Mouse (Mus musculus): Measurements from ENCODE around the gene Dnah8. TPM values are rescaled to one million over a fixed set of nuclear protein-coding genes. Genes with fewer than 3 reads are reported as not detected.

Dnah8 gene
- polyA plus RNA-seq, 1 experiment from 2014 or later: 1.5 TPM

GRCm38 (mm10) chr17:30840046-30840445 is 215.9 kb downstream of the Dnah8 start:
- Histone ChIP-seq H3K4me1 (ENCODE audit: control insufficient read depth, insufficient read depth, low read length) (no peaks in the 10 kb centered on the region), H3K27ac (replicated peaks; ENCODE audit: low read depth, low read length) (no peak overlapping the region), H3K4me2 (ENCODE audit: low read depth, low read length) (no peak overlapping the region), H3K9me3 (replicated peaks; ENCODE audit: control insufficient read depth, low read length) (no peaks in the 10 kb centered on the region), H3K9ac (replicated peaks; ENCODE audit: low read length) (no peak overlapping the region), H3K36me3 (replicated peaks; ENCODE audit: control insufficient read depth, insufficient read depth, low read depth, low read length) (no peaks in the 10 kb centered on the region), H3K4me3 (ENCODE audit: low read depth, low read length) (no peak overlapping the region), H3K27me3 (ENCODE audit: control insufficient read depth, insufficient read depth, low read length) (no peaks in the 10 kb centered on the region)
- 82% methylated on average over 9 of the region's 9 CpGs for WGBS
- ATAC-seq (replicated peaks; ENCODE audit: insufficient number of reproducible peaks, low FRiP score, low TSS enrichment, low read depth): no peak
- no peak for DNase-seq (ENCODE audit: low spot score)

GRCm38 (mm10) chr17:30842312-30842711 is 218.2 kb downstream of the Dnah8 start:
- DNase-seq (ENCODE audit: low spot score): no peak
- no peak for ATAC-seq (replicated peaks; ENCODE audit: insufficient number of reproducible peaks, low FRiP score, low TSS enrichment, low read depth)
- Histone ChIP-seq H3K9me3 (replicated peaks; ENCODE audit: control insufficient read depth, low read length) (no peaks in the 10 kb centered on the region), H3K27ac (replicated peaks; ENCODE audit: low read depth, low read length) (no peak overlapping the region), H3K9ac (replicated peaks; ENCODE audit: low read length) (no peak overlapping the region), H3K4me2 (ENCODE audit: low read depth, low read length) (no peak overlapping the region), H3K4me3 (ENCODE audit: low read depth, low read length) (no peak overlapping the region), H3K4me1 (ENCODE audit: control insufficient read depth, insufficient read depth, low read length) (no peaks in the 10 kb centered on the region), H3K27me3 (ENCODE audit: control insufficient read depth, insufficient read depth, low read length) (no peaks in the 10 kb centered on the region), H3K36me3 (replicated peaks; ENCODE audit: control insufficient read depth, insufficient read depth, low read depth, low read length) (no peaks in the 10 kb centered on the region)
- WGBS: 57% methylated on average over 6 of the region's 6 CpGs

- no peak for ATAC-seq (replicated peaks; ENCODE audit: insufficient number of reproducible peaks, low FRiP score, low TSS enrichment, low read depth)
- H3K4me2 ChIP-seq (ENCODE audit: low read depth, low read length): no peak overlapping the region
- H3K4me1 ChIP-seq (ENCODE audit: control insufficient read depth, insufficient read depth, low read length): no peaks in the 10 kb centered on the region
- no peaks in the 10 kb centered on the region for H3K36me3 ChIP-seq (replicated peaks; ENCODE audit: control insufficient read depth, insufficient read depth, low read depth, low read length)
- no peaks in the 10 kb centered on the region for H3K9me3 ChIP-seq (replicated peaks; ENCODE audit: control insufficient read depth, low read length)
- H3K9ac ChIP-seq (replicated peaks; ENCODE audit: low read length): no peak overlapping the region
- H3K27ac ChIP-seq (replicated peaks; ENCODE audit: low read depth, low read length): no peak overlapping the region
- H3K27me3 ChIP-seq (ENCODE audit: control insufficient read depth, insufficient read depth, low read length): no peaks in the 10 kb centered on the region
- no peak for DNase-seq (ENCODE audit: low spot score)
- 54% methylated on average over 9 of the region's 9 CpGs for WGBS
- H3K4me3 ChIP-seq (ENCODE audit: low read depth, low read length): no peak overlapping the region
These were observed 220.2 kb downstream of the Dnah8 start for GRCm38 (mm10) chr17:30844321-30844791.

- no peaks in the 10 kb centered on the region for H3K27me3 ChIP-seq (ENCODE audit: control insufficient read depth, insufficient read depth, low read length)
- DNase-seq (ENCODE audit: low spot score) (no peak), ATAC-seq (replicated peaks; ENCODE audit: insufficient number of reproducible peaks, low FRiP score, low TSS enrichment, low read depth) (no peak)
- no peak overlapping the region for H3K4me3 ChIP-seq (ENCODE audit: low read depth, low read length)
- WGBS: 85% methylated on average over 7 of the region's 7 CpGs
- no peaks in the 10 kb centered on the region for H3K4me1 ChIP-seq (ENCODE audit: control insufficient read depth, insufficient read depth, low read length)
- H3K9me3 ChIP-seq (replicated peaks; ENCODE audit: control insufficient read depth, low read length): no peaks in the 10 kb centered on the region
- H3K4me2 ChIP-seq (ENCODE audit: low read depth, low read length): no peak overlapping the region
- H3K36me3 ChIP-seq (replicated peaks; ENCODE audit: control insufficient read depth, insufficient read depth, low read depth, low read length): no peaks in the 10 kb centered on the region
- no peak overlapping the region for H3K27ac ChIP-seq (replicated peaks; ENCODE audit: low read depth, low read length)
- H3K9ac ChIP-seq (replicated peaks; ENCODE audit: low read length): no peak overlapping the region
These were observed 223.3 kb downstream of the Dnah8 start for GRCm38 (mm10) chr17:30847498-30847897.

GRCm38 (mm10) chr17:30848086-30848485 is 223.9 kb downstream of the Dnah8 start:
- H3K27me3 ChIP-seq (ENCODE audit: control insufficient read depth, insufficient read depth, low read length): no peaks in the 10 kb centered on the region
- H3K27ac ChIP-seq (replicated peaks; ENCODE audit: low read depth, low read length): no peak overlapping the region
- no peaks in the 10 kb centered on the region for H3K4me1 ChIP-seq (ENCODE audit: control insufficient read depth, insufficient read depth, low read length)
- 94% methylated on average over 5 of the region's 5 CpGs for WGBS
- no peak for ATAC-seq (replicated peaks; ENCODE audit: insufficient number of reproducible peaks, low FRiP score, low TSS enrichment, low read depth)
- no peaks in the 10 kb centered on the region for H3K9me3 ChIP-seq (replicated peaks; ENCODE audit: control insufficient read depth, low read length)
- H3K4me3 ChIP-seq (ENCODE audit: low read depth, low read length): no peak overlapping the region
- H3K4me2 ChIP-seq (ENCODE audit: low read depth, low read length): no peak overlapping the region
- no peak overlapping the region for H3K9ac ChIP-seq (replicated peaks; ENCODE audit: low read length)
- DNase-seq (ENCODE audit: low spot score): no peak
- H3K36me3 ChIP-seq (replicated peaks; ENCODE audit: control insufficient read depth, insufficient read depth, low read depth, low read length): no peaks in the 10 kb centered on the region

- Histone ChIP-seq H3K36me3 (replicated peaks; ENCODE audit: control insufficient read depth, insufficient read depth, low read depth, low read length) (no peaks in the 10 kb centered on the region), H3K4me1 (ENCODE audit: control insufficient read depth, insufficient read depth, low read length) (no peaks in the 10 kb centered on the region), H3K4me2 (ENCODE audit: low read depth, low read length) (no peak overlapping the region), H3K9ac (replicated peaks; ENCODE audit: low read length) (no peak overlapping the region), H3K9me3 (replicated peaks; ENCODE audit: control insufficient read depth, low read length) (no peaks in the 10 kb centered on the region), H3K4me3 (ENCODE audit: low read depth, low read length) (no peak overlapping the region), H3K27ac (replicated peaks; ENCODE audit: low read depth, low read length) (no peak overlapping the region), H3K27me3 (ENCODE audit: control insufficient read depth, insufficient read depth, low read length) (no peaks in the 10 kb centered on the region)
- DNase-seq (ENCODE audit: low spot score): no peak
- no peak for ATAC-seq (replicated peaks; ENCODE audit: insufficient number of reproducible peaks, low FRiP score, low TSS enrichment, low read depth)
- WGBS: 94% methylated on average over 6 of the region's 6 CpGs
These were observed 224.7 kb downstream of the Dnah8 start for GRCm38 (mm10) chr17:30848804-30849203.

- H3K4me3 ChIP-seq (ENCODE audit: low read depth, low read length): no peak overlapping the region
- H3K4me1 ChIP-seq (ENCODE audit: control insufficient read depth, insufficient read depth, low read length): no peaks in the 10 kb centered on the region
- no peak overlapping the region for H3K9ac ChIP-seq (replicated peaks; ENCODE audit: low read length)
- ATAC-seq (replicated peaks; ENCODE audit: insufficient number of reproducible peaks, low FRiP score, low TSS enrichment, low read depth) (no peak), DNase-seq (ENCODE audit: low spot score) (no peak)
- no peaks in the 10 kb centered on the region for H3K9me3 ChIP-seq (replicated peaks; ENCODE audit: control insufficient read depth, low read length)
- H3K27me3 ChIP-seq (ENCODE audit: control insufficient read depth, insufficient read depth, low read length): no peaks in the 10 kb centered on the region
- WGBS: 90% methylated on average over 12 of the region's 12 CpGs
- no peaks in the 10 kb centered on the region for H3K36me3 ChIP-seq (replicated peaks; ENCODE audit: control insufficient read depth, insufficient read depth, low read depth, low read length)
- H3K4me2 ChIP-seq (ENCODE audit: low read depth, low read length): no peak overlapping the region
- H3K27ac ChIP-seq (replicated peaks; ENCODE audit: low read depth, low read length): no peak overlapping the region
These were observed 225.7 kb downstream of the Dnah8 start for GRCm38 (mm10) chr17:30849813-30850212.

GRCm38 (mm10) chr17:30852345-30852744 is 228.2 kb downstream of the Dnah8 start:
- H3K4me3 ChIP-seq (ENCODE audit: low read depth, low read length): no peak overlapping the region
- H3K4me1 ChIP-seq (ENCODE audit: control insufficient read depth, insufficient read depth, low read length): no peaks in the 10 kb centered on the region
- no peak overlapping the region for H3K4me2 ChIP-seq (ENCODE audit: low read depth, low read length)
- H3K27ac ChIP-seq (replicated peaks; ENCODE audit: low read depth, low read length): no peak overlapping the region
- H3K27me3 ChIP-seq (ENCODE audit: control insufficient read depth, insufficient read depth, low read length): no peaks in the 10 kb centered on the region
- ATAC-seq (replicated peaks; ENCODE audit: insufficient number of reproducible peaks, low FRiP score, low TSS enrichment, low read depth) (no peak), DNase-seq (ENCODE audit: low spot score) (no peak)
- H3K36me3 ChIP-seq (replicated peaks; ENCODE audit: control insufficient read depth, insufficient read depth, low read depth, low read length): no peaks in the 10 kb centered on the region
- H3K9ac ChIP-seq (replicated peaks; ENCODE audit: low read length): no peak overlapping the region
- H3K9me3 ChIP-seq (replicated peaks; ENCODE audit: control insufficient read depth, low read length): no peaks in the 10 kb centered on the region
